ENCODE assay signal across 10 mouse cellular contexts in the genomic region with DNA sequence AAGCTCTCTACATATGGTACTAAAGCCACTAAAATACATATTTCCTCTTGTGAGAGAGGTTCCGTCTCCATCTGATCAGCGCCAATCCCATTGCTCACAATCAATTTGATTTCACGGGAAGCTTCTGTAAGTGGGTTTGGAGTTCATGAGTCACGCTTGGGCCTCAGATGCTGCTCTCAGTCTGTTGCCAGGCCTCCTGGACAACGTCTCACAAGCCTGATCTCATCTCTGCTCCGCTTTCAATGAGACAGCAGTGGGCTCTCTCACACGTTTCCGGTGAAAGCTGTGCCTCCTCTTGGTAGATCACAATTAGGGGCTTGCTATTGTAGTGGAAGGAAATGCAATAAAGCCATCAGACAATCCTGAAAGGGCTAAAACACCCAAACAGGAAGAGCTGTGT. TPM values are rescaled to one million over a fixed set of nuclear protein-coding genes. Genes with fewer than 3 reads are reported as not detected.
DNase-seq lines count a peak whose midpoint lies in the region; TF ChIP-seq lines count a peak whose summit lies in the region.
"Had no signal": no experiment of that assay in that cellular context is flagged by ENCODE, and none has a peak within 500 bp of the region (broad histone marks: within the 10 kb centered on the region; RNA-seq: fewer than 3 reads in every experiment).

No protein-coding gene starts in this region.

- no peaks in the 10 kb centered on the region for H3K27me3 ChIP-seq in kidney, adult 2 months (replicated peaks; ENCODE audit: control insufficient read depth, insufficient read depth, low read length)
- H3K27me3 ChIP-seq: hindbrain, embryonic 12.5 days; limb, embryonic 12.5 days had no signal

- H3K4me3 ChIP-seq in kidney, adult 2 months (ENCODE audit: insufficient read depth, low read depth, low read length), result no peak overlapping the region
- H3K4me3 ChIP-seq: hindbrain, embryonic 12.5 days; limb, embryonic 12.5 days had no signal

- no peaks in the 10 kb centered on the region for H3K36me3 ChIP-seq in kidney, adult 2 months (ENCODE audit: control insufficient read depth, insufficient read depth, low read length)
- H3K36me3 ChIP-seq: hindbrain, embryonic 12.5 days; limb, embryonic 12.5 days had no signal

- TF ChIP-seq CTCF in kidney, adult 2 months (conservative IDR thresholded peaks at IDR 0.05; ENCODE audit: insufficient read depth, insufficient read length, low read depth, low read length), result no peak

- WGBS in kidney, adult 2 months, result 64% methylated on average over 8 of the region's 8 CpGs

- peak; percentile 40 for DNase-seq in kidney, adult 2 months
- DNase-seq in kidney, adult 11 months, result no peak
- peak; percentile 25 for DNase-seq in urinary bladder, postnatal 14 days (ENCODE audit: low spot score)
- no peak for DNase-seq in urinary bladder, postnatal 4 days (ENCODE audit: low spot score in 2 of 2)
- DNase-seq in heart, adult 8-10 months (ENCODE audit: low spot score), result peak; percentile 34
- DNase-seq in testis, postnatal 10 days (ENCODE audit: low spot score), result no peak
- no peak for DNase-seq in right cerebral cortex, adult 18-20 months
- DNase-seq: cerebellum, adult 11 months had no signal

- no peak for TF ChIP-seq POLR2A in kidney, adult 2 months (IDR thresholded peaks at IDR 0.05; ENCODE audit: low read depth, low read length)

- H3K4me1 ChIP-seq in kidney, adult 2 months (ENCODE audit: control insufficient read depth, insufficient read depth, low read length), result peaks cover 8% of the 10 kb centered on the region

- H3K27ac ChIP-seq in kidney, adult 2 months (ENCODE audit: insufficient read depth, low read depth, low read length), result peak overlapping the region; percentile 48
- H3K27ac ChIP-seq: hindbrain, embryonic 12.5 days; limb, embryonic 12.5 days had no signal

RNA-seq across cellular contexts. Expression of a gene that starts 10.5 kb away (rescaled TPM):
- polyA plus RNA-seq in kidney, adult 2 months (2012; rRNA removed), result 16.2 and 18.5 TPM in 2 replicates
- total RNA-seq in heart, adult 8-10 months (2022), result 1 to 10 TPM; 3.1 to 3.7 (median 3.4) TPM

Comparison
In these comparisons a context has a peak if more than half of its experiments do, and no peak if none do; other contexts are left out.
1. DNase-seq: peak in kidney, adult 2 months (single experiment), urinary bladder, postnatal 14 days (single experiment) and heart, adult 8-10 months (single experiment); none in kidney, adult 11 months (single experiment), urinary bladder, postnatal 4 days (0 of 2), testis, postnatal 10 days (single experiment) and right cerebral cortex, adult 18-20 months (single experiment).